Mouse (Mus musculus) liver, postnatal 0 days (tissue): ENCODE results near the gene Rftn1.

Experiments used
- CTCF ChIP-seq: sonication (generic); IDR thresholded peaks from 2 replicates; pipeline ENCODE4 v1.5.1; 2016; ENCODE audit warnings: antibody characterized with exemption, low read depth
- EP300 ChIP-seq: IDR thresholded peaks from 2 replicates; pipeline ENCODE4 v1.6.1; 2016; ENCODE audit warnings: antibody characterized with exemption, low read depth, mild to moderate bottlenecking

DNA sequence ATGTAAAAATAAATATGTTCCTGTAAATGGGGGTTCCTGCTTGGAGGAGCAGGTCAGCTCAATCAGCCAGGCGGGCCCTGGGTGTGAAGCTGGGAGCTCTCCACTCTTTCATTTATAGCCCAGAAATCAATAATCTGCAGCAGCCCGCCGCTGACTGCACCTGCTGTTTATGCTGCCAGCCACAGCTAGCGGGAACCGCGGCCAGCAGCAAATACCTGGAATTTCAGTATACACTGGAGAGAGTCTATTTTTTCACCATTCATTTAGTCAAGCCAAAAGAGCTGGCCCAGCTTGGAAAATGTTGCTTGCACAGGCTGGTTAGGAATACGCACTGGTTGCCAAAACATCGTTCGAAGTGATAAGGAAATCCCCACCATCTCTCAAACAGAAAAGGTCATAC lies 142.3 kb downstream of the Rftn1 start:
- TF ChIP-seq CTCF (no peak), EP300 (no peak)
